Mouse (Mus musculus): ENCODE measurements around the gene Tnip3.

DNA sequence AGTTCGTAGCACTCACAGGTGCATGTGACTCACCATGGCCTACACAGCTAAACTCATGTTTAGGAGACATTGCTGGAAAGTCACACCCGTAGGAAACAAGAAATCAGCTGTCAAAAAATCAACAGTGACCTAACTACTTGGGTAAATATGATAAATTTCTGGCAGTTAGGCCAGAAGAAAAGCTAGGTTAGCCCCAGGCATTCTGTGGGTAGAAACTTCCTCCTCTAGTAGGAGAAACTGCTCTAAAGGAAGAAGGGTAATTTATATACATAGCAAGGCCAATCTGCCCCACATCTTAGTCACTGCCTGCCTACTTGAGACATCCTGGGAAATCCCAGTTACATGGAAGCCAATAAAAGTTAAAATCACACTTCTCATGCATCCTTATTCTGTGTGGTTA, 64.9 kb downstream of the Tnip3 start:
- TF ChIP-seq POLR2A (IDR thresholded peaks at IDR 0.05; ENCODE audit: insufficient read depth, low read length) = no peak
- TF ChIP-seq EP300 (IDR thresholded peaks at IDR 0.05; ENCODE audit: insufficient read depth, low read depth, low read length) = no peak
- TF ChIP-seq CTCF (IDR thresholded peaks at IDR 0.05; ENCODE audit: low read depth, low read length) = no peak
